Mouse (Mus musculus) thymus, postnatal 4 days (tissue): ENCODE data around the gene Hspb1.

Experiments used
- DNase-seq: peaks from one replicate; pipeline ENCODE4 v3.0.0; 2021

The Hspb1 gene

DNA sequence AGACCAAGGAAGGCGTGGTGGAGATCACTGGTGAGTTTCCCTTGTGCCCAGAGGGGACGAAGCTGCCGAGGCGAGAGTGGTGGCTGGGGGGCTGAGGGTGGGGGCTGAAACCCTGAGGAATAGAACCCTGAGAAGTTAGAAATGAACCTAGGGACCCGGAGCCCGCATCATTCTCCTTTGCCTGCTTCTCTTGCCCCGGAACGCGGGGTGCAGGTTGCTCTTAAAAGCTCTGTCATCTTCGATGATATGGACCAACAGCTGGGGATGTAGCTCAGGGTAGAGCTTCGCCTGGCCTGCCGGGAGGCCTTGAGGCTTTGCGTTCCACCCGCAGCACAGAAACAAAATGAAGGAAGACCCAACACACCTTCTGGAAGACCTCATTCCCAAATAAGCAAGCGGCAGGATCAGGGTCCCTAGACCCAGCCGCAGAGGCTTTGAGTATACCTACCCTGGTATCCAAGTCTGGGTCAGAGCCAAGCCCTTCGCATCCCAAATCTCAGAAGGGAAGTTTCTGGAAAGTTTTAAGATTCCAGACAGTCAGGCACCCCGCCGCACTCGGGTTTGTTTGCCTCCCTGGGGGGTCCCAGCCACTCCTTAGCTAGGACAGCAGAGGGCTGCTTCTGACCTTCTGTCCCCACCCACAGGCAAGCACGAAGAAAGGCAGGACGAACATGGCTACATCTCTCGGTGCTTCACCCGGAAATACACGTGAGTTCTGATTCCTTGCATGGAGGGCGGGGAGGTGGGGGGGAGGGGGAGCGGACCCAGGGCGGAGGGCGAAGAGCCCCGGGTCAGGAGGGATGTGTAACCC, 891 bp downstream of the Hspb1 start:
- DNase-seq: no peak

DNA sequence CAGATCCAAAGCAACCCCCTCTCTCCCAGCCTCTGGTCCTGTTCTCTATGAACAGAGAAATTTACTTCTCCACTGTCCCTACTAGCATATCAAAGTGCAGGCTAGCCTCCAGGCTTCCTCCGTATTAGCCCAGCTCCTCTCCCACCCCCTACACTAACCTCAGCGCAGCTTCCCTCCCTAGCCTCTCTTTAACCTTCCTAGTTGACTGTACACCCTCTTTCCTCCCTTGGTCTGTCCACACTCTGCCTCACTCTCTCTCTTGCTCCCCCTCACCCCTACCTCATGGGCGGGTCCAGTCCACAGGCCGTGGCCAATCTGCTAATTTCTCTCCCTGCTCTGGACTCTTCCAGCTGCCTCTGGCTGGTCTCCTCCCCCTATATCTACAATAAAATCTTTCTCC, 2.6 kb downstream of the Hspb1 start:
- DNase-seq: no peak

DNA sequence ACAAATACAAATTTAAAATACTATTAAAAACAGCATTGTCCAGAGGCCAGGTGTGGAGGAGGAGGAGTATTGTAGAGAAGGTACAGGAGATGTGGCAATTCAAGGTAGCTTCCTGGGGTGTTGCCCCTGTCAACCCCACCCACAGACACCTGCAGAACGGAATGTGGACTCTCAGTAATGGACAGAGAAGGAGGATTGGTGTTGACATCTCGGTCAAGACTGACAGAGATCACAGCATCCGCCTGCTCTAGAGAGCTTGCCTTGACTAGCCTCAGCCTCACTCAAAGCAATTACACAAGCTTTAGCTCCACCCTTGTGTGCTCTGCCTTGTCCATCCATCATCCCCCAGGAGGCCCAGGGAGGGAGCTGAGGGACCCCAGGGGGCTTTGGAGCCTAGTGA, 3.2 kb downstream of the Hspb1 start:
- no peak for DNase-seq

DNA sequence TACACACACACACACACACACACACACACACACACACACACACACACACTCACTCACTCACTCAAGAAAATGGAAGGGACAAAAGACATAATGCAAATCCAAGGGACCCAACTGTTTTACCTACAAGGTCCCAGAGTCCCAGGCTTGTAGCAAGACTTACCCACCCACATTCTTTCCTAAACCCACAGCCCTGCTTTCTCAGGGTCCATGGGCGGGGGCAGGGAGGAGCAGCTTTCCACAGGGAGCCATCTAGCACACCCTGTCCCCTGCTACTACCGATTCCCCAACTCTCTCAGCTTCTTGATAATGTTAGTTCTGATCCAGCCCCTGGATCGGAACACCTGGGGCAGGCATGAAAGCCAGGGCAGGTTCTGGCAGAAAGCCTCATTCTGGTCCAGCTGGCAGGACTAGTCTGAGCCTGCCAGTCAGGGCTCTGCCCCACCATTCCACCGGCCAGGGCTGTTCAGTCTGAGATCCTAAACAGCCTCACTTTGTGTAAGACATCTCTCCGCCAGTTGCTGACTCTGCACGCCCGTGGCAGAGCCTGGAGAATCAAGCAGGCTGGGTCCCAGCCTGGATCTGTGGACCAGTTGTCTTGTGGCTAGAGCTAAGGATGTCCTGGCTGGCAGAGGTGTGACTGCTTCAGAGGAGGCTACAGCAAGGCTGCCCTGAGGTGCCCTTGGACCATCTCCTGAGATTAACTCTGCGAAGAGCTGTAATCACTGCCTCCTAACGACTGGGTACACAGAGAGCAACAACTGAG, 5.1 kb downstream of the Hspb1 start:
- DNase-seq: no peak

DNA sequence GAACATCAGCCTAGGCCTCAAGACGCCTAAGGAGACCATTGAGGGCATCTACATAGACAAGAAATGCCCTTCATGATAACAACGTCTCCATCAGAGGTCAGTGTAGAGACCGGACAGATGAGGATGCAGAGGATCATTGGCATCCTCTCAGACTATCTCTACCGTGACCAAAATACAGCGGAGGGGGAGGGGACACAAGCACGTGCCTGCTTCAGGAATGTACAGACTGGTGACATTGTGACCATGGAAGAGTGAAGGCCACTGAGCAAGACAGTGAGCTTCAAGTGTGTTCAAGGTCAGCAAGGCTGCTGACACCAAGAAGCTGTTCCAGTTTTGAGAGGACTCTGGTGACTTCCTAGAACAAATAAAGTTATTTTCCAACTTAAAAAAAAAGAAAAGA, 7.2 kb downstream of the Hspb1 start:
- DNase-seq: no peak

DNA sequence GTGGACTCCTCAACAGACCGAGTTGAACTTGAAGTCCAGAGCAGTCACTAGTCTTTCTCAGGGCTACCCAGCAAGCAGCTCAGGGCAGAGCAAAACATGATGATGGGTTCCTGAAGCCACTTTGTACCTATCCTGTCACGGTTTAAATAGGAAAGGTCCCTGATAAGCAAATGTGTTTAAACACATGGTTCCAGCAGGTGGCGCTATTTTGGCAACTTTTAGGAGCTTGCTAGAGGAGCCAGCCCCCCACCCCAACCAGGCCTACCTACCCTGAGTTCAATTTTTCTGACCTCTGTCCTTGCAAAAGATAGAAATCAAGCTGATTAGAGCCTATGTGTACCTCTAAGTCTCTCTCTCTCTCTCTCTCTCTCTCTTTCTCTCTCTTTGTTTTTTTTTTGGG, 10.3 kb downstream of the Hspb1 start:
- DNase-seq: peak; percentile 80

DNA sequence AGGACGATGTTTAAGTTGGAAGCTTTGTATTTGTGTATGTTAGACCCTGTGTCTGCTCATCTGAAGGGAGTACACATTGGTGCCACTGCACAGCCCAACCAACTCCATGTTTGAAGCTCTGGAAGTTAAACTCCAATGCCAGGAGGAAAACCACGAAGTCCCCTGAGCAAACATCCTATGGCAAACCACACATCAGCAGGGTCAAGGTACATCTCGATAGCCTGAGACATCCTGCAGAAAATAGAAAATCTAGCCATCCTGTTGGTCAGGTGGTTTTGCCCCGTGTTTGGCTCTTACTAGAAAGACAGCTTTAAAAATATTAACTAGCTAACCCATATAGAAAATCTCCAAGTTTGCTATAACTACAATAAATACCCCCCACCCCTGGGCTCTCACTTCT, 11.3 kb downstream of the Hspb1 start:
- DNase-seq: no peak

DNA sequence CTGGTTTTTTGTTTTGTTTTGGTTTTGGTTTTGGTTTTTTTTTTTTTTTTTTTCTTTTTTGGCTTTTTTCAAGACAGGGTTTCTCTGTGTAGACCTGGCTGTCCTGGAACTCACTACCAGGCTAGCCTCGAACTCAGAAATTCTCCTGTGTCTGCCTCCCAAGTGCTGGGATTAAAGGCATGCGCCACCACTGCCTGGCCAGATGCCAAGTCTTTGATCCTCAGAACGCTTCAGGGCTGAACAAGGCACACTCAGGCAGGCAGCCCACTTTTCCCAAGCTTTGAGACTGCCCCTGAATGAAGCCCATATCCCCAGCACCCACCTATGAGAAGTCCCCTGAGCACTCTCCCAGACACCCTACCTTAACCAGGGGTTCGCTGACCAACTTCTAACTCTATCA, 12.1 kb downstream of the Hspb1 start:
- no peak for DNase-seq

DNA sequence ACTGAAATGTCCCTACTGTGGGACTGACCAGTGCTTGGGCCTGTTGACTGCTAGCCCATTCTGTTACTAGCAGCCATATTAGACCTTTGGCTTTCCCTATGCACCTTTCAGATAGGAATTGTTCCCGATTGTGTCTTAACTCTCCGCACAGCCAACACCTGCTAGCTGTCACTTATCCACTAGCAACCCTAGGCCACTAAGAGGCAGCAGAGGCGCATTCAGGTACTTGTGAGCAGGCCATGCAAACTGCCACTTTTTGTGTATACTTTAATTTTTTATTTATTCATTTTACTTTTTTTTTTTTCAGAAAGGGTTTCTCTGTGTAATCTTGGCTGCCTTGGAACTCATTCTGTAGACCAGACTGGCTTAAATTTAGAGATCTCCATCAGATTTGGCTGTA, 13.0 kb downstream of the Hspb1 start:
- DNase-seq: peak; percentile 34

DNA sequence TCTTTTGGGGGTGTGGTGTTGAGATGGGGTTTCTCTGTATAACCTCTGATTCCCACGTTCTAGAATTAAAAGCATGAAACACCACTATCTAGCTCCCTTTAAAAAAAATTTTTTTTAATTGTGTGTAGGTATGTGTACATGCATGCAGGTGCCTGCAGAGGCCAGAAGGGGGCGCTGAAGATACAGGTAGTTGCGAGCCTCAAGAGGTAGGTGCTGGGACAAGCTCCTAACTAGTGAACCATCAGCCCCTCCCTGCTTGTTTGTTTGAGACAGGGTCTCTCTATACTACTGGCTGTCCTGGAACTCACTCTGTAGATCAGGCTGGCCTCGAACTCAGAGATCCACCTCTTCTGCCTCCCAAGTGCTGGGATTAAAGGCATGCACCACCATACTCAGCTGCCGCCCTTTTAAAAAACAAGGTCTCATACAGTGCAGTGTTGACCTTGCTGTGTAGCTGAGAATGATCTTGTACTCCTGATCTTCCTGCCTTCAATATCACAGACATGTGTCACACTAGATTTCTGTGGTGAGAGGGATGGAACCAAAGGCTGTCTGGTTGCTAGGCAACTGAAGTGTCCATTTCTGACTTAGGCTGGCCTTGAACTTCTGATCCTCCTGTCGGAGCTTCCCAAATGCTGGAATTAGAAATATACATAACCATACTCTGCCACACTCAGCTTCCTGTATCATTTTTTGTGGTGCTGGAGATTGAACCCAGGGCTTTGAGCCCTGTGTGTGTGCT, 13.8 kb downstream of the Hspb1 start:
- DNase-seq: peak; percentile 71

DNA sequence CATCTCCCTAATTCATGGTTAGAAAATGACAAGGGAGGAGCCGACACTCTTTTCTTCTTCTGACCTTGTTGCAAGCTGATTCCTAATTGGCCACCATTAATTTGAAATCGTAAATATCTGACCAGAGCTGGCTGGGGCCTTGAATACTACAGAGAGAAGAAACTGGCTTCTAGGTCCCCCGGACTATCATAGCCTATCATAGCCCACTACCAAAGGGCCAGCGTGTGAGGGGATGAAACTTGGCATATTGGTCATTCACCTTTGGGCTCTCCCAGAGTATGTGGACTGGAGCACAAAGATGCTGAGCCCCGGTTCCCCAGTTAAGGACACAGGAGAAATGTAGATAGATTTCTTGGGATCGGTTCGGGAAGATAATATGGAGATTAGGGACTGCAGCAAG, 15.3 kb downstream of the Hspb1 start:
- no peak for DNase-seq

DNA sequence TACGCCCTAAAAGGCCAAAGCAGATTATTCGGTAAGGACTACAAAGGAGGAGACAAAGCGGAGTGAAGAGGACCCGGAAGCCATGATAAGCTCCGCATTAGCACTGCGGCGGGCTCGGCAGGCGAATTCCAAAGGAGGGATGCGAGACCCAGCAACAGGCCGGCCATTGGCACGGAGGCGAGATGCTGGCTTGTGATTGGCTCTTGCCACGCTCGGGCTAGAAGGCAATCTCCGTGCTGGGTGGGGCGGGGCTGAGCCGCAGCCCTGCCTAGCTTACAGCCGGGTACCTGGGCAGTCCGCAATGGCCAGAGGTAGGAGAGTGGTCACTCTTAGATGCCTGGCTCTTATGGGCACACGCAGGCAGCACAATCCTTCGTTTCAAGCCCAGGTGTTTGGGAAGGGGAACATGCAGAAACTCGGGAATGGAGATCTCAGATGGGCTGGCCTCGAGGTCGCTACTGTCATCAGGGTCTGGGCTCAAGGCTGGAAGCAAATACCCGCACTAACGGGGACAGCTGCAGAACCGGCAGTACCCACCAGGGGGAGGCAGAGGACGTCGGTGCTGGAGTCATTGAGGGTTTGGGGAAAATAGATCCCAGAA, 15.9 kb downstream of the Hspb1 start:
- DNase-seq: peak; percentile 88

DNA sequence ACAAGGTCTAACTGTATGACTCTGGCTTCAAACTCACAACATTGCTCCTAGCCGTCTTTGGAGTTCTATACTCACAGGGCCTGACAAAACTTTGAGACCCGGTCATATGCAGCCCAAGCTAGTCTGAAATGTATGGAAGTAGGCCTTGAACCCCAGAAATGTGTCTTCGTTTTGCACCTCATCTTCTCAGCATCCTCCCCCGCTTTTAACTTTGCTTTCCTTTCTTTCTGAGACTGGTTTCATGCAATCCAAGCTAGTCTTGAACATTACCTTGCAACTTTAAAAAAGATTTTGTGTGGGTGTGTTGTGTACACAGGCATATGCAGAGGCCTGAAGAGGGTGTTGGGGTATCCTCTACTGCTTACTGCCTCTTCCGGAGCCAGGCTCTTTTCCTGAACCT, 16.5 kb downstream of the Hspb1 start:
- DNase-seq: no peak

DNA sequence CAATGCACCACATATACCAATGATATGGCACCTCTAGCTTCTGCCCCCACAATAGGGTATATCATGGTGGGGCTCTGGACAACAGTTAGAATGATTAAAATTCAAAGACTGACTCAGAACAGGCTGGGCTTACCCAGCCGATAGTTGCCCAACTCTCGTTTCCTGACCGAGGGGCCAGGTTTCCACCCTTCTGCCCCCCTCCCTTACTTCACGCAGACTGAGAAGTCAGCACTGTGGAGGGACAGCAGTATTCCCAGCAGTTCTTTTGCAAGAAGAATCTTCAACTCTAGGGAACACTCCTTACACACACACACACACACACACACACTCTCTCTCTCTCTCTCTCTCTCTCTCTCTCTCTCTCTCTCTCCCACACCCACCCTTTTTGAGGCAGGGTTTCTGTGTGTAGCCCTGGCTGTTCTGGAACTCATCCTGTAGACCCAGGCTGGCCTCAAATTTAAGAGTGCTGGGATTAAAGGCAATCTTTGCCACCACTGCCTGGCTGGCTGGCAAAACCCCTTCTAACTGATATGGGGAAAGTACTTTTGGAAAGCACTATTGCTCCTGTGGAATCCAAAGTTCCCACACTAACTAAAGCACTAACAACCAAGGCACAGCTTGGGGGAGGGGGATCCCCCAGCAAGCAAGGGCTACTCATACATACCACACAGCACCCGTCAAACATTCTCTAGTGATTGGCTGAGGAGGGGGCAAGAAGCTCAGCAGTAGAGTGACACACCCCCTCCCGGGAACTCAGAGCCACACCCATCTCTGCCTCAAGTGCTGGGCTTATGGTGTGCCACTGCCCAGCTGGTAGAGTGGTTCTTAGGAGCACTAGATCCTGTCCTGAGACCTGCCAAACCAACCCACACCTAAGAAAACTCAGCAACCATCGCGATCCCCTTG, 17.9 kb downstream of the Hspb1 start:
- no peak for DNase-seq

DNA sequence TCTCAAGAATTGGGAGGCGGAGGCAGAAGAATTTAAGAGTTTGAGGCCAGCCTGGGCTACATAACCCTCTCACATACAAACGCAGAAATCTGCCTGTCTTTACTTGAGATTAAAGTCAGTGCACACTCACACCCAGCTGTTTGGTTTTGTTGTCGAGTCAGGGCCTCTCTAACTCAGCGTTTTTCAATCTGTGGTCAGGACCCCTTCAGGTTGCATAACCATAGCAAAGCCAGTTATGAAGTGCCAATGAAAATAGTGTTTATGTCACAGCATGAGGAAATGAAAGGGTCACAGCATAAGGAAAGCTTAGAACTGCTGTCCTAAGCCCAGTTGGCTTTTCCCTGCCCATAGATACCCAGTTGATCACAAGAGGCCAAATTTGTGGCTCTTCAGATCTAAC, 19.1 kb downstream of the Hspb1 start:
- DNase-seq: no peak

DNA sequence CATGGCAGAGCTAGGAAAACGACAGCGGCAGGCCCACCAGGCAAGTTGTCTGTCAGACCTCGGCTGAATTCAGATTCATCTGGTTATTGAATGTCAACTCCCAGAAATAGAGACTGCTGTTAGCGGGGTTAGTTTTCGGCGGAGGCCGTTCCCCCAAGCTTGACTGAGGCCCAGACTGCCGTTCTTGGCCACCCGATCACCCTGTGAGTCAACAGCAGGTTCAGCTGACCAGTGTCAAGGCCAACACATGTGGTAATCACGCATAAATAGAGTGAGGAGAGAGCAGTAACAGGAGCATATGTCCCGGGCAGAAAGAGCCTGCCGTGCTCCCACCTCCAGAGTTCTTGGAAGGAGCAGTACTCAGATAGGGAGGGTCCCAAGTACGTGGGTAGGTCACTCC, 19.5 kb downstream of the Hspb1 start:
- DNase-seq: no peak

DNA sequence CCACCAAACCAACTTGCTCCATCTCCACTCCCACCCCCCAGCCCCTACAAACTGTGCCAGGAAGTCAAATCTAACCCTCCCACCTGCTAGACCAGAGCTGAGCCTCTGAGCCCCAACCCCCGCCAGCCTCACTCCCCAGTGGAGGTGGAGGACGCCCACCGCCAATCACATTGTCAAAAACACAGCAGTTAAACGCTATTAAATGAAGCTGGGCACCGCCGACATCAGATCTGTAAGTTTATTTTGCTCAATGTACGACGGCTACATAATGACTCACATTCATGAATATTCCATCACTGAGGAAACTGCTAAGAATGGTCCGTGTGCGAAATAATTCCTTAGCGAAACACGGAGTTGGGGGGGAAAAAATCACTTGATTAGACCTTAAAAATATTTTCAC, 20.5 kb downstream of the Hspb1 start:
- peak; percentile 56 for DNase-seq

DNA sequence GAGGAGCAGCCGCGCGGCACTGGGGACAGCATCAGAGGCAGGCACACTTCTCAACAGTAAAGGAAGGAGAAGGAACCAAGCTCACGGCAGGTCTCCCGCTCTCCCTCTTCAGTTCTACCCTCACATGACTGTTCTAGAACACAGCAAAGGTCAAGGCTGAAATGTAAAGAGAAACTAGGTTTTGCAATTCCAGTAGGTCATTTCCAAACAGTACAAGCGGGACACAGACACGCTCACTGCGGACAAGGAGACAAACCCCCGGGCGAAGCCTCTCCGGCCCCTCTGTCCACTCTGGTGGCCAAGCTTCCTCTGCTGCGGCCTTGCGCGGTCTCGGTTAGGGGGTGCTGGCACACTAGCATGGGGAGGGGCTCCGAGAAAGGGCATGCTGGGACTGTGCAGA, 21.3 kb downstream of the Hspb1 start:
- no peak for DNase-seq

DNA sequence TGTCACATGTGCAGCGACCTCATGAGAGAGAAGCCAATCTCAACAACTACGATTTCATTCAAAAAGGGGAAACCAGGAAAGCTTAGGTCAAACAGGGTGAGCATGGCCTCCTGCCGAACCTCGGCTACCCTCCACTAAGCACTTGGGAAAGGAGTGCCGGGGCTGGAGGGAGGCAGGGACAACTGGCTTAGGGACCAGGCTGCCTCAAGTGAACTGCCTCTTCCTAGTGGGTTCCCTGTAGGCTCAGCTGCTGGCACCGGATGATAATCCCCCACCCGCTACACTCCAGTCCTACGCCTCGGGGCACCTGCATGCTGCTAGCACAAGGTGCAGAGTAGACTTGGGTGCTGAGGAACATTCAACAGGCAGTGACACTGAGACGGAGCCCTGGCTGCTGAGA, 21.9 kb downstream of the Hspb1 start:
- no peak for DNase-seq

DNA sequence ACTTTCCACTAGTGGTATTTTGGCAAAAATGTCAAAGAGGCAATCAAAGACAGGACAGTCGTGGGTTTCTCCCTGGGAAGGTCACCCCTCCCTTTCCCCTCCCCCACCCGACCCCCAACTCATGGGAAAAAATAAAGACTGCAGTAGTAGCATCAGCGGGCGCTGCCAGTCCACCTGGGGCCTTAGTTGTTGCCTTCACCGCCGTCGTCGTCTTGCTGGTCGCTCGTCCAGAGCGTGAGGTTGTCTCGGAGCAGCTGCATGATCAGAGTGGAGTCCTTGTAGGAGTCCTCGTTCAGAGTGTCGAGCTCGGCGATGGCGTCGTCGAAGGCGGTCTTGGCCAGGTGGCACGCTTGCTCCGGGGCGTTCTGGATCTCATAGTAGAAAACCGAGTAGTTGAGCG, 23.1 kb downstream of the Hspb1 start:
- no peak for DNase-seq

DNA sequence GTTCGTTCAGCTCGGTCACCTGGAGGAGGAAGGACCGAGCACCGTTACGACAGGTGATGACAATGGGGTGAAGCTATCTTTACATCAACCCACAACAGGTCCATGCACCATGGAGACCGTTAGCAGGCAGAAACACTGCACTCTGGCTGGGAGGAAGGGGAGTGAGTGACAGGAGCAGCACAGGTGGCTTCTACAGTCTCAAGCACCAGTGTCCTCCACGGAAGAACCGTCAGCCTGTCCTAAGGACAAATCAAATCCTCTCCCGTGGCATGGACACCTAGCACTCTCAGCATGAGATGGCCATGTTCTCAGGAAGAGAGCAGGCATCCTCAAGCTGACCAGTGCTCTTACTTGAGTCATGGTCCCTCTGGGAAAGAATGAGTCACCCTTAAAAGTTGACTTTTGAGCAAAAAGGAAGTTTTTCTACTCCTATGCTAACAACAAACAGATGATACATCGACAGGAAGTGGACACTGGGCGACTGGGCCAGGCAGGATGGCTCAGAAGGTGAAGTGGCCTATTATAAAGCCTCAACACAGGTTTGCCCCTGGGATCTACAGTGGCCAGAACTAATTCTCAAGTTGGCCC, 24.0 kb downstream of the Hspb1 start:
- DNase-seq: no peak

DNA sequence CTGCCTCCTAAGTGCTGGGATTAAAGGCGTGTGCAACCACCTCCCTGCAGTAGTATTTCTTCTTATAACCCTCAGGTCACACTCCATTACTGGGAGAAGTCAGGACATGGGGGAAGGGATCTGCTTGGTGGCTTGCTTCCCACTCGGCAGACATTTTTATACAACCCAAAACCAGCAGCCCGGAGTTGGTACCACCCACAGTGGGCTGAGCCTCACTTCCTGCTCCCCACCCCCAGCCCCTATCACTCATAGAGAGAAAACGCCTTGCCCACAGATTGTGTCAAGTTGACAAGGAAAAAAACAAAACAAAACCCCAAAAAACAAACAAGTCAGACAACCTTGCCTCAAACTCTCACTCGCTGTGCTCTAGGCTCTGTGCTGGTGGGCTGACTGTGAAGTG, 25.5 kb downstream of the Hspb1 start:
- peak; percentile 34 for DNase-seq
